Mouse (Mus musculus) heart, adult 2 months (tissue): ENCODE measurements around the gene Tmem139.

Experiments used
- CTCF ChIP-seq: fragments of 200-600 bp; IDR thresholded peaks from 2 replicates; pipeline ENCODE4 v1.8.1; 2022; ENCODE audit warnings: antibody characterized with exemption, mild to moderate bottlenecking, moderate library complexity
- EP300 ChIP-seq: fragments of 200-500 bp; IDR thresholded peaks from 2 replicates; pipeline ENCODE4 v1.6.1; 2011; ENCODE audit warnings: low read depth, low read length, control low read depth; ENCODE audit not compliant: insufficient read depth
- POLR2A ChIP-seq: fragments of 200-500 bp; IDR thresholded peaks from 2 replicates; pipeline ENCODE4 v1.6.1; 2011; ENCODE audit warnings: mild to moderate bottlenecking, low read depth, low read length, control low read depth; ENCODE audit not compliant: insufficient read depth

GRCm38 (mm10) chr6:42261524-42262170 is at the start of gene Tmem139:
- TF ChIP-seq POLR2A (no peak), EP300 (no peak), CTCF (no peak)
